Mouse (Mus musculus): ENCODE data around the gene Oxct1. TPM values are rescaled to one million over a fixed set of nuclear protein-coding genes. Genes with fewer than 3 reads are reported as not detected.

Oxct1 gene
- 402 and 424 TPM in 2 replicates for polyA plus RNA-seq (2015; fragmentation: Nextera tagmentation; extraction: Ambion mirVana)

- Histone ChIP-seq H3K4me3 (replicated peaks) (peak within 1 kb of the TSS; percentile 58), H3K27ac (replicated peaks) (peak within 1 kb of the TSS; percentile 92), H3K4me2 (peak within 1 kb of the TSS; percentile 68), H3K9me3 (replicated peaks) (no peaks in the 10 kb centered on the region), H3K27me3 (replicated peaks) (no peaks in the 10 kb centered on the region), H3K36me3 (no peaks in the 10 kb centered on the region), H3K4me1 (peaks cover 23% of the 10 kb centered on the region), H3K9ac (replicated peaks) (peak within 1 kb of the TSS; percentile 66)
- WGBS = under 1% methylated on average over 35 of the region's 45 CpGs
- ATAC-seq (ENCODE audit: low FRiP score) = peak; percentile 97
Measured at GRCm38 (mm10) chr15:4026231-4026773, at the start of gene Oxct1. TSS of gene Oxct1 (plus strand) at chr15:4026383.

- H3K27ac ChIP-seq (replicated peaks) = no peak overlapping the region
- no peak overlapping the region for H3K9ac ChIP-seq (replicated peaks)
- H3K9me3 ChIP-seq (replicated peaks) = no peaks in the 10 kb centered on the region
- H3K36me3 ChIP-seq = peaks cover 5% of the 10 kb centered on the region; the same call in 1 of the 2 replicates
- no peaks in the 10 kb centered on the region for H3K27me3 ChIP-seq (replicated peaks)
- peaks cover 5% of the 10 kb centered on the region; the same call in 1 of the 2 replicates for H3K4me1 ChIP-seq
- no peak for ATAC-seq (ENCODE audit: low FRiP score)
- H3K4me2 ChIP-seq = 0 out of 2 replicates have a peak overlapping the region, but pooled peaks have one; percentile 64
- H3K4me3 ChIP-seq (replicated peaks) = no peak overlapping the region
- WGBS = 95% methylated on average over 2 of the region's 2 CpGs
Measured at GRCm38 (mm10) chr15:3978279-3978678, 47.9 kb upstream of the Oxct1 start.

GRCm38 (mm10) chr15:3979061-3979848 is 46.9 kb upstream of the Oxct1 start, which contains the start of gene Fbxo4:
TSS of gene Fbxo4 (minus strand) at chr15:3979573.
- peaks cover 5% of the 10 kb centered on the region; the same call in 1 of the 2 replicates for H3K4me1 ChIP-seq
- peak; percentile 93 for ATAC-seq (ENCODE audit: low FRiP score)
- H3K9me3 ChIP-seq (replicated peaks) = no peaks in the 10 kb centered on the region
- peak within 1 kb of the TSS; percentile 63 for H3K4me3 ChIP-seq (replicated peaks)
- WGBS = under 1% methylated on average over 50 of the region's 61 CpGs
- H3K36me3 ChIP-seq = peaks cover 8% of the 10 kb centered on the region; the same call in 1 of the 2 replicates
- H3K27ac ChIP-seq (replicated peaks) = peak within 1 kb of the TSS; percentile 92
- peak within 1 kb of the TSS; percentile 64 for H3K4me2 ChIP-seq
- no peaks in the 10 kb centered on the region for H3K27me3 ChIP-seq (replicated peaks)
- H3K9ac ChIP-seq (replicated peaks) = peak within 1 kb of the TSS; percentile 88

- Histone ChIP-seq H3K27ac (replicated peaks) (peak overlapping the region; percentile 92), H3K4me2 (peak overlapping the region; percentile 64), H3K36me3 (peaks cover 13% of the 10 kb centered on the region), H3K27me3 (replicated peaks) (no peaks in the 10 kb centered on the region), H3K9me3 (replicated peaks) (no peaks in the 10 kb centered on the region), H3K4me3 (replicated peaks) (peak overlapping the region; percentile 63), H3K9ac (replicated peaks) (peak overlapping the region; percentile 88), H3K4me1 (peaks cover 5% of the 10 kb centered on the region; the same call in 1 of the 2 replicates)
- WGBS = 84% methylated on average over 3 of the region's 3 CpGs
- ATAC-seq (ENCODE audit: low FRiP score) = peak; percentile 19; the same call in 1 of the 2 replicates
Measured at GRCm38 (mm10) chr15:3979871-3980270, 46.3 kb upstream of the Oxct1 start.

- no peaks in the 10 kb centered on the region for H3K9me3 ChIP-seq (replicated peaks)
- ATAC-seq (ENCODE audit: low FRiP score) = no peak
- H3K4me1 ChIP-seq = peaks cover 5% of the 10 kb centered on the region; the same call in 1 of the 2 replicates
- no peak overlapping the region for H3K4me2 ChIP-seq
- H3K9ac ChIP-seq (replicated peaks) = no peak overlapping the region
- H3K27ac ChIP-seq (replicated peaks) = no peak overlapping the region
- H3K4me3 ChIP-seq (replicated peaks) = no peak overlapping the region
- peaks cover 30% of the 10 kb centered on the region for H3K36me3 ChIP-seq
- no peaks in the 10 kb centered on the region for H3K27me3 ChIP-seq (replicated peaks)
- 90% methylated on average over 5 of the region's 5 CpGs for WGBS
Measured at GRCm38 (mm10) chr15:3982732-3983131, 43.5 kb upstream of the Oxct1 start.

GRCm38 (mm10) chr15:3984876-3985275 is 41.3 kb upstream of the Oxct1 start:
- no peak overlapping the region for H3K4me3 ChIP-seq (replicated peaks)
- H3K4me1 ChIP-seq = peaks cover under 1% of the 10 kb centered on the region; the same call in 1 of the 2 replicates
- peaks cover 40% of the 10 kb centered on the region for H3K36me3 ChIP-seq
- WGBS = 79% methylated on average over 2 of the region's 2 CpGs
- no peak overlapping the region for H3K9ac ChIP-seq (replicated peaks)
- no peaks in the 10 kb centered on the region for H3K9me3 ChIP-seq (replicated peaks)
- no peak overlapping the region for H3K27ac ChIP-seq (replicated peaks)
- no peak for ATAC-seq (ENCODE audit: low FRiP score)
- no peak overlapping the region for H3K4me2 ChIP-seq
- H3K27me3 ChIP-seq (replicated peaks) = no peaks in the 10 kb centered on the region

GRCm38 (mm10) chr15:3987981-3988380 is 38.2 kb upstream of the Oxct1 start:
- no peak overlapping the region for H3K4me3 ChIP-seq (replicated peaks)
- no peaks in the 10 kb centered on the region for H3K27me3 ChIP-seq (replicated peaks)
- no peak for ATAC-seq (ENCODE audit: low FRiP score)
- peaks cover 54% of the 10 kb centered on the region for H3K36me3 ChIP-seq
- 68% methylated on average over 2 of the region's 2 CpGs for WGBS
- no peaks in the 10 kb centered on the region for H3K4me1 ChIP-seq
- no peaks in the 10 kb centered on the region for H3K9me3 ChIP-seq (replicated peaks)
- H3K9ac ChIP-seq (replicated peaks) = no peak overlapping the region
- H3K4me2 ChIP-seq = no peak overlapping the region
- no peak overlapping the region for H3K27ac ChIP-seq (replicated peaks)

GRCm38 (mm10) chr15:3994852-3995447 is 31.2 kb upstream of the Oxct1 start:
- Histone ChIP-seq H3K9me3 (replicated peaks) (no peaks in the 10 kb centered on the region), H3K4me3 (replicated peaks) (peak overlapping the region; percentile 93), H3K27ac (replicated peaks) (peak overlapping the region; percentile 96), H3K36me3 (peaks cover 17% of the 10 kb centered on the region), H3K27me3 (replicated peaks) (no peaks in the 10 kb centered on the region), H3K9ac (replicated peaks) (peak overlapping the region; percentile 89), H3K4me2 (peak overlapping the region; percentile 77), H3K4me1 (peaks cover 11% of the 10 kb centered on the region)
- ATAC-seq (ENCODE audit: low FRiP score) = no peak
- WGBS = 26% methylated on average over 14 of the region's 14 CpGs

- Histone ChIP-seq H3K36me3 (peaks cover 14% of the 10 kb centered on the region), H3K4me3 (replicated peaks) (peak within 1 kb of the TSS; percentile 93), H3K27ac (replicated peaks) (peak within 1 kb of the TSS; percentile 96), H3K27me3 (replicated peaks) (no peaks in the 10 kb centered on the region), H3K4me1 (peaks cover 11% of the 10 kb centered on the region), H3K4me2 (peak within 1 kb of the TSS; percentile 77), H3K9ac (replicated peaks) (peak within 1 kb of the TSS; percentile 89), H3K9me3 (replicated peaks) (no peaks in the 10 kb centered on the region)
- ATAC-seq (ENCODE audit: low FRiP score) = peak; percentile 100
- WGBS = under 1% methylated on average over 61 of the region's 61 CpGs
Measured at GRCm38 (mm10) chr15:3995448-3996266, 30.5 kb upstream of the Oxct1 start, which contains the start of gene AW549877. TSS of gene AW549877 (minus strand) at chr15:3995744.

GRCm38 (mm10) chr15:3996267-3997010 is 29.7 kb upstream of the Oxct1 start:
- Histone ChIP-seq H3K9me3 (replicated peaks) (no peaks in the 10 kb centered on the region), H3K9ac (replicated peaks) (peak overlapping the region; percentile 59), H3K27me3 (replicated peaks) (no peaks in the 10 kb centered on the region), H3K27ac (replicated peaks) (peak overlapping the region; percentile 96), H3K4me2 (peak overlapping the region; percentile 77), H3K4me1 (peaks cover 11% of the 10 kb centered on the region), H3K36me3 (peaks cover 7% of the 10 kb centered on the region), H3K4me3 (replicated peaks) (peak overlapping the region; percentile 93)
- 22% methylated on average over 14 of the region's 14 CpGs for WGBS
- no peak for ATAC-seq (ENCODE audit: low FRiP score)
